Mouse (Mus musculus): ENCODE measurements at regions not wholly inside any gene's neighbourhood (a gene's known extent, or its start where the extent isn't known, plus 50 kb on each side); places are given as distances from the start of the nearest gene placed in this dataset.

GRCm38 (mm10) chr3:146337429-146337828 lies 67.0 kb upstream of the Ssx2ip start:
- H3K27ac ChIP-seq (ENCODE audit: low read length), result no peak overlapping the region
- ATAC-seq (replicated peaks; ENCODE audit: extremely low read depth, insufficient read depth, low FRiP score), result no peak
- no peaks in the 10 kb centered on the region for H3K27me3 ChIP-seq (ENCODE audit: control insufficient read depth, insufficient read depth, low read length)
- H3K36me3 ChIP-seq (ENCODE audit: control insufficient read depth, insufficient read depth), result no peaks in the 10 kb centered on the region
- no peaks in the 10 kb centered on the region for H3K9me3 ChIP-seq (replicated peaks; ENCODE audit: control insufficient read depth, low read length)
- peaks cover 7% of the 10 kb centered on the region for H3K4me1 ChIP-seq (ENCODE audit: control insufficient read depth, insufficient read depth, low read length)
- H3K9ac ChIP-seq (ENCODE audit: low read length), result no peak overlapping the region
- H3K4me3 ChIP-seq (ENCODE audit: low read length), result no peak overlapping the region
- H3K4me2 ChIP-seq (ENCODE audit: low read depth, low read length), result peak overlapping the region; percentile 60
- 57% methylated on average over 3 of the region's 3 CpGs for WGBS

- 7% methylated on average over 7 of the region's 7 CpGs for WGBS
- Histone ChIP-seq H3K27me3 (ENCODE audit: control insufficient read depth, insufficient read depth, low read length) (no peaks in the 10 kb centered on the region), H3K4me3 (ENCODE audit: low read length) (peak overlapping the region; percentile 38), H3K27ac (ENCODE audit: low read length) (peak overlapping the region; percentile 51), H3K4me1 (ENCODE audit: control insufficient read depth, insufficient read depth, low read length) (peaks cover 7% of the 10 kb centered on the region), H3K9ac (ENCODE audit: low read length) (peak overlapping the region; percentile 51), H3K4me2 (ENCODE audit: low read depth, low read length) (peak overlapping the region; percentile 60), H3K9me3 (replicated peaks; ENCODE audit: control insufficient read depth, low read length) (no peaks in the 10 kb centered on the region), H3K36me3 (ENCODE audit: control insufficient read depth, insufficient read depth) (no peaks in the 10 kb centered on the region)
- no peak for ATAC-seq (replicated peaks; ENCODE audit: extremely low read depth, insufficient read depth, low FRiP score)
These were observed 66.6 kb upstream of the Ssx2ip start for GRCm38 (mm10) chr3:146337861-146338281.

GRCm38 (mm10) chr3:146338445-146338844 lies 66.0 kb upstream of the Ssx2ip start:
- H3K4me3 ChIP-seq (ENCODE audit: low read length), result no peak overlapping the region
- H3K27me3 ChIP-seq (ENCODE audit: control insufficient read depth, insufficient read depth, low read length), result no peaks in the 10 kb centered on the region
- H3K9me3 ChIP-seq (replicated peaks; ENCODE audit: control insufficient read depth, low read length), result no peaks in the 10 kb centered on the region
- no peaks in the 10 kb centered on the region for H3K36me3 ChIP-seq (ENCODE audit: control insufficient read depth, insufficient read depth)
- no peak overlapping the region for H3K27ac ChIP-seq (ENCODE audit: low read length)
- no peak overlapping the region; the same call in 1 of the 2 replicates for H3K4me2 ChIP-seq (ENCODE audit: low read depth, low read length)
- 60% methylated on average over 9 of the region's 9 CpGs for WGBS
- peaks cover 7% of the 10 kb centered on the region for H3K4me1 ChIP-seq (ENCODE audit: control insufficient read depth, insufficient read depth, low read length)
- peak overlapping the region; percentile 2; the same call in 1 of the 2 replicates for H3K9ac ChIP-seq (ENCODE audit: low read length)
- ATAC-seq (replicated peaks; ENCODE audit: extremely low read depth, insufficient read depth, low FRiP score), result no peak

- 67% methylated on average over 12 of the region's 12 CpGs for WGBS
- no peak overlapping the region for H3K4me2 ChIP-seq (ENCODE audit: low read depth, low read length)
- no peak for ATAC-seq (replicated peaks; ENCODE audit: extremely low read depth, insufficient read depth, low FRiP score)
These were observed 64.0 kb upstream of the Ssx2ip start for GRCm38 (mm10) chr3:146340316-146341055.

GRCm38 (mm10) chr3:146341652-146342340 lies 62.6 kb upstream of the Ssx2ip start:
- Histone ChIP-seq H3K27ac (ENCODE audit: low read length) (no peak overlapping the region), H3K36me3 (ENCODE audit: control insufficient read depth, insufficient read depth) (no peaks in the 10 kb centered on the region), H3K4me1 (ENCODE audit: control insufficient read depth, insufficient read depth, low read length) (peaks cover 7% of the 10 kb centered on the region), H3K4me3 (ENCODE audit: low read length) (no peak overlapping the region), H3K4me2 (ENCODE audit: low read depth, low read length) (no peak overlapping the region), H3K9ac (ENCODE audit: low read length) (no peak overlapping the region), H3K27me3 (ENCODE audit: control insufficient read depth, insufficient read depth, low read length) (no peaks in the 10 kb centered on the region), H3K9me3 (replicated peaks; ENCODE audit: control insufficient read depth, low read length) (no peaks in the 10 kb centered on the region)
- WGBS, result 77% methylated on average over 6 of the region's 6 CpGs
- ATAC-seq (replicated peaks; ENCODE audit: extremely low read depth, insufficient read depth, low FRiP score), result no peak

More at GRCm38 (mm10) chr3:146340316-146341055, 64.0 kb upstream of the Ssx2ip start:
- Histone ChIP-seq H3K27ac (ENCODE audit: low read length) (no peak overlapping the region), H3K4me3 (ENCODE audit: low read length) (no peak overlapping the region), H3K9me3 (replicated peaks; ENCODE audit: control insufficient read depth, low read length) (no peaks in the 10 kb centered on the region), H3K4me1 (ENCODE audit: control insufficient read depth, insufficient read depth, low read length) (peaks cover 7% of the 10 kb centered on the region), H3K9ac (ENCODE audit: low read length) (no peak overlapping the region), H3K27me3 (ENCODE audit: control insufficient read depth, insufficient read depth, low read length) (no peaks in the 10 kb centered on the region), H3K36me3 (ENCODE audit: control insufficient read depth, insufficient read depth) (no peaks in the 10 kb centered on the region)

- H3K27me3 ChIP-seq (ENCODE audit: control insufficient read depth, insufficient read depth, low read length), result no peaks in the 10 kb centered on the region
- no peak overlapping the region for H3K4me2 ChIP-seq (ENCODE audit: low read depth, low read length)
- no peaks in the 10 kb centered on the region for H3K36me3 ChIP-seq (ENCODE audit: control insufficient read depth, insufficient read depth)
- no peak for ATAC-seq (replicated peaks; ENCODE audit: extremely low read depth, insufficient read depth, low FRiP score)
- peaks cover 7% of the 10 kb centered on the region for H3K4me1 ChIP-seq (ENCODE audit: control insufficient read depth, insufficient read depth, low read length)
- H3K27ac ChIP-seq (ENCODE audit: low read length), result no peak overlapping the region
- no peak overlapping the region for H3K9ac ChIP-seq (ENCODE audit: low read length)
- 84% methylated on average over 1 of the region's 1 CpGs for WGBS
- H3K4me3 ChIP-seq (ENCODE audit: low read length), result no peak overlapping the region
- H3K9me3 ChIP-seq (replicated peaks; ENCODE audit: control insufficient read depth, low read length), result no peaks in the 10 kb centered on the region
These were observed 61.7 kb upstream of the Ssx2ip start for GRCm38 (mm10) chr3:146342727-146343126.

GRCm38 (mm10) chr3:146343649-146344401 lies 60.6 kb upstream of the Ssx2ip start:
- ATAC-seq (replicated peaks; ENCODE audit: extremely low read depth, insufficient read depth, low FRiP score), result 0 out of 2 replicates have a peak, but pooled peaks have one; percentile 41
- Histone ChIP-seq H3K4me1 (ENCODE audit: control insufficient read depth, insufficient read depth, low read length) (no peaks in the 10 kb centered on the region), H3K27me3 (ENCODE audit: control insufficient read depth, insufficient read depth, low read length) (no peaks in the 10 kb centered on the region), H3K9ac (ENCODE audit: low read length) (no peak overlapping the region), H3K36me3 (ENCODE audit: control insufficient read depth, insufficient read depth) (no peaks in the 10 kb centered on the region), H3K4me2 (ENCODE audit: low read depth, low read length) (no peak overlapping the region), H3K27ac (ENCODE audit: low read length) (no peak overlapping the region), H3K9me3 (replicated peaks; ENCODE audit: control insufficient read depth, low read length) (no peaks in the 10 kb centered on the region), H3K4me3 (ENCODE audit: low read length) (no peak overlapping the region)
- WGBS, result 59% methylated on average over 9 of the region's 9 CpGs

GRCm38 (mm10) chr3:146344402-146345025 lies 59.9 kb upstream of the Ssx2ip start:
- H3K4me2 ChIP-seq (ENCODE audit: low read depth, low read length), result no peak overlapping the region
- no peak overlapping the region for H3K9ac ChIP-seq (ENCODE audit: low read length)
- no peaks in the 10 kb centered on the region for H3K4me1 ChIP-seq (ENCODE audit: control insufficient read depth, insufficient read depth, low read length)
- ATAC-seq (replicated peaks; ENCODE audit: extremely low read depth, insufficient read depth, low FRiP score), result no peak
- WGBS, result 78% methylated on average over 11 of the region's 11 CpGs
- no peaks in the 10 kb centered on the region for H3K36me3 ChIP-seq (ENCODE audit: control insufficient read depth, insufficient read depth)
- no peaks in the 10 kb centered on the region for H3K27me3 ChIP-seq (ENCODE audit: control insufficient read depth, insufficient read depth, low read length)
- no peaks in the 10 kb centered on the region for H3K9me3 ChIP-seq (replicated peaks; ENCODE audit: control insufficient read depth, low read length)
- no peak overlapping the region for H3K27ac ChIP-seq (ENCODE audit: low read length)
- H3K4me3 ChIP-seq (ENCODE audit: low read length), result no peak overlapping the region

Data from heart, embryonic 16.5 days (tissue).